Mouse (Mus musculus) retina, adult 2 months (tissue): ENCODE measurements around the gene Wdr13.

Experiments
- DNase-seq: peaks from one replicate; pipeline ENCODE4 v3.0.0-alpha.2; 2012; ENCODE audit warnings: low read depth, low spot score

Wdr13 gene

DNA sequence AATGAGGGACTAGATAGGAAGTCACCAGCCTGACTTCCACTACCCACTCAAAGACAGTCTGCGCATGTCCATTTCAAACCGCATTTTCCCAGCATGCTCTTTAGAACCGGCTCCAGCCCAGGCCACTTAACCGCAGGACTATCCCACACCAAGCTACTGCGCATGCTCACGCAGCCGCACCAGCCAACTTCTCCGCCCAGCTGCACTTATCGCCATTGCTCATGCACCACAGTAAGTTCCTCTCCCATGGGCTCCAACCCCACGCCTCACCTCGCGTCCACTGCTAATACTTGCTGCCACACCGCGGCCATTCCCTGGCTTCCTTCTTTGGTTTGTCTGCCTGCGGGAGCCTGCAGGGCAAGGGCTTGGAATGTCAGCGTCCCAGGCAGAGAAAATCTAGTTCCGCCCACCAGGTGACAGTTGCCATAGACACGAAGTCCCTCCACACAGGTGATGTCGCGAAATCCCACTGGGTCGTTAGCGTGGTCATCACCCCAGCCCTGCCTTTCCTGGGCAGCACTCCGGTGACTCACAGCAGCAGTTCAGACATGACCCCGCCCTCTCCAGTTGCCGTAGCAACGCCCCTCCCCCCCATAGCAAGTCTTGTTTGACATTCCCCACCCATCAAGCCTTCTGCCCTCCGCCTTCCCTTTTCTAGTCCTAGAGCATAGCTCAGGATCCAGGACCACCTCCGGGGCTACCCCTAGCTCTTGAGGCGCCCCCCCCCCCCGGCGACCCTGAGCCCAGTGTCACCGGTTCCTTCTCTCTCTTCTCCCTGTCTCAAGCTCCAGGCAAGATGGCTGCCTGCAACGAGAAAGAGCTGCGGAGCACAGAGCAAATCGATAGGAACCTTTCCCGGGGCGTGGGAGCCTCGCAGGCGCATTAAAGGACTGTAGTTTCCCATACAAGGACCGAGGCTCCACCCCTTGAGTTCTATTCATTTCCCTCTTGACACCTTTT lies at the start of gene Wdr13:
TSS of gene Wdr13 (minus strand) at position 876 of the 960 bp plus-strand sequence.
- DNase-seq = peak; percentile 69

DNA sequence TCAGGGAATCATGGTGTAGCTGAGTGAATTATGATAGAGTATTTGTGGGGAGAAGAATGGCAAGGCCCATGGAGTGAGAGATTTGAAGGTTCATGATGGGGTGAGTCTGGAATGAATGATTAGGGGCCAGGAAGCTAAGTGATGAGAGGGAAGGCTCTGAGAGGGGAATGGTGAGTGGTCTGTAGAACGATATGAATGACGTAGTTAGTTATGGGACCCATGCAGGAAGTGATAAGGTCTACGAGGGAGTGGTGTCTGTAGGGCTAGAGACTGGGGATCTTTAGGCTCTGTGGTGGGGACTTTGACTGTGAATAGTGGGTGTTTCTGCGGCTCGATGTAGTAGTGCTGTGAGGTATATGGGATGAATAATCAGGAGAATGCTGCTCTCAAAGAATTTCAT lies 47.0 kb upstream of the Wdr13 start:
- DNase-seq = no peak

GRCm38 (mm10) chrX:8178871-8179270 lies 46.2 kb upstream of the Wdr13 start:
- DNase-seq = no peak

DNA sequence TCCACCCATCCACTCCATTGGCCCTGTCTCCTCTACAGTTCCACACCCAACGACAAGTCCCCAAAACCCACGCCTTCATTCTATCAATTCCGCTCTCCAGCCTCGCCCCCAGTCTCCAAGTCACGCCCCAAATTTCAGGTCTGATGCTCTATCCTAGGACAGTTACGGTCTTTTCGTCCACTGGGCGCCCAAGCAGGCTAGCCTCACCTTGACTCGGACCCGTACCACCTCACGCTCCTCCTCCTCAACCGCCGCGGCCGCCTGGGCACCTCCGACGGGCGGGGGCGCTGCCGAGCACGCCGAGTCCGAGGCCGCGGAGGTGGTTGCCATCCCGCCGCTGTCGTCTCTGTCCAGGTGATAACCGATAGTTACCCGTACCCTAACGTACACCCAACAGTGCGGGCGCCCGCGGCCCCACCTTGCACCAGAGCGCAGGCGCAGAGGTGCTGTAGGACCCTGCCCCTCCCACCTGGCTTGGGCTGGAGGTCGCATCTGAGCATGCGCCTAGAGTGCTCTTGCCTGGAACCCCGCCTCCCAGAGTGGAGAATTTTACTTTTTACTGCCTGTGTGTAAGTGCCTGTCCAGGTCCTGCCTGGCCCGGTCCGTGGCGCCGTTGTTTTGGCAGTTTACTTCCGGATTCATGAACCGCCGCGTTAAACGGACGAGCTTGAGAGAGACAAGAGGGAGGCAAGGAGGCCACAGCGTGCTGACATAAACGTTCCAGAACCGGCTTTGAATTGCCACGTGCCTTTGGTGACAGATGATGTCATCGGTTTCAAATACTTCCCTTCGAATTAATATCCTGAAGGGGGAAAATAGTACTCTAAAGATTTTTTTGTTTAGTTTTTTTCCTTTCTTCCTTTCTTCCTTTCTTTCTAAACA lies 43.1 kb upstream of the Wdr13 start, which contains the start of gene Tbc1d25:
TSS of gene Tbc1d25 (minus strand) at position 678 of the 882 bp plus-strand sequence.
- DNase-seq = peak; percentile 64

GRCm38 (mm10) chrX:8175169-8175503 lies 42.4 kb upstream of the Wdr13 start:
- DNase-seq = no peak

DNA sequence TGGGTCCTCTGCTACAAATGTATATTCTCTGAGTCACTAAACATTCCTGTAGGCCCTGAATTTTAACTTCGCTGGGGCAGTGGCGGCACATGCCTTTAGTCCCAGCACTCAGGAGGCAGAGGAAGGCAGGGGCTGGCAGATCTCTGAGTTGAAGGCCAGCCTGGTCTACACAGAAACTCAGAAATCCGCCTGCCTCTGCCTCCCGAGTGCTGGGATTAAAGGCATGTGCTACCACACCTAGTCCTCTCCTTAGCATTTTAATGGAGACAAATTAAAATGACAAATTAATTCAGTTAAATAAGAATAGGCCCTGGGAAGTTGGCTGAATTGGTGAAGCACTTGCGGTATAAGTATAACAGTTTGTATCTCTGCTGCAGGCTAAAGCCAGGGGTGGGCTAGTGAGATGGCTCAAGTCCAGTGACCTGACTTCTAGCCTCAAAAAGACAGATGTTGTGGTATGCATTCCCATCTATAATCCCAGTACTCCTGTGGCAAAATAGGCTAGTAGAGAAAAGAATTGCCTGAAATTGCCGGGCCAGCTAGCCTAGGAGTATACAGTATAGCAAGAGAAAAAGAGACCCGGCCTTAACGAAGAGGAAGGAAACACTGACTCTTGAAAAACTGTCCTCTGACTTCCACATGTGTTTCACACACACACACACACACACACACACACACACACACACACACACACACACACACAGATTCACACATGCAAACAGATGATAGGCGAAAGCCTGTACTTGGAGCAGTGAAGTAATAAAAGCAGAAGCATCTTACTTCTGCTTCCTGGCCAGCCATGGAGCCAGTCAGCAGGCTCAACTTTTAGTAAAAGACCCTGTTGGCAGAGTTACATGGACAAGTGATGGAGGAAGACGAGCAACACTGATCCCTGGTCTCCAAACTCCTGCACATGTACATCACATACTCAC lies 35.3 kb upstream of the Wdr13 start:
- no peak for DNase-seq

DNA sequence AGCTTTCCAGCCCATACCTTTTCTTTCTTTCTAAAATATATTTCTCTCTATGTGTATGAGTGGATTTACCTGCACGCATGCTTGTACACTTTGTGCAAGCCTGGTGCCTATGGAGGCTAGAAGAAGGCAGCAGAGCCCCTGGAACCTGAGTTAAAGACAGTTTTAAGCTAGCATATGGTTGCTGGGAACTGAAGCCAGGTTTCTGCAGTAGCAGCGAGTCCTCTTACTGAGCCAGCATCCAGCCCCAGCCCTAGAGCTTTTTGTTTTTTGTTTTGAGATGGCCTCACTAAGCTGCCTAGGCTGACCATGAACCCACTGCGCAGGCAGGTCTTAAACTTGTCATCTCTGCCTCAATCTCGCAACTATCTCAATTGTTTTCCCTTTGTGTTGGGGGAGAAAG lies 31.8 kb upstream of the Wdr13 start:
- no peak for DNase-seq

- no peak for DNase-seq
Measured at GRCm38 (mm10) chrX:8163076-8163475, 30.4 kb upstream of the Wdr13 start.

- peak; percentile 68 for DNase-seq
Measured at GRCm38 (mm10) chrX:8145153-8145991, 12.7 kb upstream of the Wdr13 start, which contains the start of gene Rbm3. TSS of gene Rbm3 (minus strand) at chrX:8145880.

GRCm38 (mm10) chrX:8143750-8144149 lies 11.1 kb upstream of the Wdr13 start:
- DNase-seq = no peak

- no peak for DNase-seq
Measured at GRCm38 (mm10) chrX:8142948-8143347, 10.3 kb upstream of the Wdr13 start.

- DNase-seq = no peak
Measured at GRCm38 (mm10) chrX:8141058-8141457, 8.4 kb upstream of the Wdr13 start.

DNA sequence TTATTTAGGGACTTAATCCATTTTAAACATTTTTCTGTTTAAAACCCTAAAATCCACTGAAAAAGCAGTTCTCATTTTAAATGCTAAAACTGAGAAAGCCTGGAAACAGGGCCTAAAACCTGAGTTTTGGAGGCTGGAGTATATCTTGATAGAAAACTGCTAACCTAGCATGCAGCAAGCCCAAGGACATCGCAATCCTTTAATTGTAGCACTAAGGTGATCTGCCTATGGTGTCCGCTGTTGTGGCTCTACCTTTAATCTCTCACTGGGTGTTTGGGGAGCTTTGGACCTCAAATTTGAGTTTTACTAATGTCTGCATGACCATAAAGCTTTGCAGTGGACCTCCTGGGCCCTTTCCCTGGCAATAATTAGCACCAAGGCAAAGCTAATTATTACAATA lies 7.8 kb upstream of the Wdr13 start:
- DNase-seq = no peak

GRCm38 (mm10) chrX:8139480-8139879 lies 6.8 kb upstream of the Wdr13 start:
- no peak for DNase-seq

DNA sequence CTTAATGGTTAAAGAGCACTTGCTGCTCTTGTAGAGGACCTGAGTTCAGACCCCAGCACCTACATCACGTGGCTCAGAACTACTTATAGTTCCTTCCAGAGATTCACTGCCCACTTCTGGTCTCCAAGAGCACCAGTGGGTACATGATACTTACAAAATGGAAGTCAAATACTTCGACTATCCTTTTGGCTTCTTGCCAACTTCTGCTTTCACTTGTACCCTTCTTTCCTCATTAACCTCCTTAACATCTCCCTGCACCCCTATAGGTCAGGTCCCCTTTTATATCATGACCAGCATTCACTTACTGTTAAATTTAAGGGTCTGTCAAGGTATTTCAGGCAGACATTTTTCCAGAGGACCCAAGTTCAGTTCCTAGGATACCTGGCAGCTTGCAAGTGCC lies 3.2 kb upstream of the Wdr13 start:
- no peak for DNase-seq

DNA sequence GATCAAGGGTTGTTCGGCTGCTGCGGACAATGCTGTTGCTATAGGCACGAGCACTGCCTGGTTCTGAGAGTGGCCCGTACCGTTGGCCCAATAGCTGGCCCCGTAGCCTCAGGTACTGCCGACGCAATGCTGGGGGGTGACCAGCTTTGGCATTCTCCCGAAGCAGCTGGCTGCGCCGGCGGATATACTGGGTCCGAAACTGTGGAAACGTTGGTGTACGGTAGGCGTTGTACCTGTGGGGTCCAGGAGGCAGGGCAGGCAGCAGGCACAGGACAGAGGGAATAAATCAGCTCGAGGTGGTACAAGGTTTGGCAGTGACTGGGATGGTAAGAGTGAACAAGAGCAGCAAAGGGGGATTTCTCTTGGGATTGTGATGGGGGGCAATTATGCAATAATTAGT lies 1.3 kb downstream of the Wdr13 start:
- no peak for DNase-seq

DNA sequence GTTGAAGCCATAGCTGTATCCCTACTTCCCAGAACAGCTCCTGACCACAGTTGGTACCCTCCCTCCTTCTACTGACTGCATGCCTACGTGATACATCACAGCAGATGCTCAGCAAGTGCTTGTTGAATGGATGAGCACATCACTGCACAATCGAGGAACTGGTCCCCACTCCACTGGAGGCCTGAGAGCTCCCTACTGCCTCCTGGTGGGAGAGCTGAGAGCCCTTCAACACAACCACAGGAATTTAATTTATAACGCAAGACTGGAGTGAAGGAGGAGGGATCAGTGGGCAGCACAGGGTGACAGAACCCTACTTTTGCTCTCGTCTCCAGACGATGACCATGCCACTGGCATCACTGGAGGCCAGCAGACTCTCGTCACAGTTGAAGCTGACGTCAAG lies 7.5 kb downstream of the Wdr13 start:
- DNase-seq = no peak

DNA sequence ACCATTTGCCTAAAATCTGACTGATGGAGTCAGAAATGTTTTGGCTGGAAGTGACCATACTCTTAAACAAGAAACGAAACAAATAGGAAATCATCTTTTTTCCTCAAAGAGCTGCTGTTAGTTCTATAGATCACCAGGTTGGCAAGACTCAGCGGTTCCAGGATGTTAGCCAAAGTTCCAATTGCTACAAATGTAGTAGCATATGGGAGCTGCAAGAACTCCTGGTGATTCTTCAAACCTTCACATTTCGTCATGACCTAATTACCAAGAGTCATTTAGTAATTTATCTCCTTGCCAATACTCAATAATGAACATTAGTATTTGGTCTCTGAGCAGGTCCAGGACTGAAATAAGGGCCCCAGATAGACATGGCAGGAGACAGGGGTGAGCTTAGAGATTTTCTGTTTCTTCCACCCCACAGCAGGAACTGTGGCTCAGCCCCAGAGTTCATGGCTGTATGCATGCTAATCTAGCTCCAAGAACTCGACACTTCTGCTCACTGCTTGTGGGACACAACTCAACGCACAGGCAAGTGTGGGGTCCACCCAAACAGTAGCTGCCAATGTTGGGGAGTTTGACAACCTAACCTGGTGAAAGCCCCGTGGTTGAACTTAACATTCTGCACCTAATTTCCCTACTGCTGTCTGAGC lies 8.7 kb downstream of the Wdr13 start:
- DNase-seq = no peak

- no peak for DNase-seq
Measured at GRCm38 (mm10) chrX:8117264-8117663, 15.4 kb downstream of the Wdr13 start.

GRCm38 (mm10) chrX:8115275-8115674 lies 17.4 kb downstream of the Wdr13 start:
- no peak for DNase-seq
